Mouse (Mus musculus) splenic B cell, adult 2 months (primary cell): ENCODE measurements around the gene Slc10a4.
"Not testable (repeated sequence)": the region's sequence is repeated elsewhere in the genome, so short reads cannot be mapped to it uniquely, and the experiment has no call there.

Experiments
- DNase-seq: peaks from one replicate; pipeline ENCODE4 v3.0.0-alpha.2; 2011; ENCODE audit warnings: low read depth, low spot score
- H3K27me3 ChIP-seq: 2 replicates; pipeline ENCODE4 v1.6.1; 2012; ENCODE audit warnings: mild to moderate bottlenecking, low read length, moderate library complexity, mixed read lengths; ENCODE audit not compliant: control insufficient read depth, poor library complexity, insufficient read depth, severe bottlenecking
- H3K36me3 ChIP-seq: 2 replicates; pipeline ENCODE4 v1.6.1; 2012; ENCODE audit warnings: mild to moderate bottlenecking, low read length, moderate library complexity, mixed read lengths; ENCODE audit not compliant: control insufficient read depth, poor library complexity, insufficient read depth, severe bottlenecking

The Slc10a4 gene

DNA sequence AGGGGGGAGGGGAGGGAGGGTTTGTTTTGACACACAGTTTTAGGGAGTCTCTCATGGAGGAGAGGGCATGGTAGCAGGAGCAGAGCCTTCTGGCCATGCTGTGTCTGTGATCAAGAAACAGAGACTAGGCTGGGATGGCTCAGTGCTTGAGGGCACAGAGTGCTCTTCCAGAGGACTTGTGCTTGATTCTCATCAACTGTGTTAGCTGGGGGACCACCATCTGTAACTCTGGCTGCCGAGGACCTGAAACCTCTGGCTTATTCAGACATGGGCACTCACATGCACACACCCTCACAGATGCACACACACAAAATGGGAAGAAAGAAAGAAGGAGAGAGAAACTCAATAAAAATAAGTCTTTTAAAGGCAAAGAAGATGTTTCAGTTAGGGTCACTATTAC lies 8.1 kb upstream of the Slc10a4 start:
- not testable (repeated sequence) for H3K36me3 ChIP-seq, H3K27me3 ChIP-seq, DNase-seq

DNA sequence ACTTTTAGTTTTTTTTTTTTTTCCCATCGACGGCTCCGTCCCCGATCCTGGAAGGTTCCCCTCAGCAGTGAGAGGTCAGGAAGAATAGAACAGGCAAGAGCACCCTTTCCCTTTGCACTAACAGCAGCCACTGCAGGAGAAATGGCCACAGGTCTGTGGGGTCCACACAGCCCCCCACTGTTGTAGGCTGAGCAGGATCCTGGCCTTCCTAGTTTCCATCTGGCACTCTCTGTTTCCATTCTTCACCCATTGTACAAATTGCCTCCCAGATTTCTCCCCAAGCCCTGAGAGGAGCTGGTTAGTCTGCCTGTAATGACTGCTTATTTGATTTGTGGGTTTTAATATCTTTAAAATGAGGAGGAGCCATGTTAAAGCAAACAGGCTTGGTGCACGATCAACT lies 2.6 kb upstream of the Slc10a4 start:
- Histone ChIP-seq H3K27me3 (no peaks in the 10 kb centered on the region; the same call in 1 of the 2 replicates), H3K36me3 (no peaks in the 10 kb centered on the region)
- no peak for DNase-seq

DNA sequence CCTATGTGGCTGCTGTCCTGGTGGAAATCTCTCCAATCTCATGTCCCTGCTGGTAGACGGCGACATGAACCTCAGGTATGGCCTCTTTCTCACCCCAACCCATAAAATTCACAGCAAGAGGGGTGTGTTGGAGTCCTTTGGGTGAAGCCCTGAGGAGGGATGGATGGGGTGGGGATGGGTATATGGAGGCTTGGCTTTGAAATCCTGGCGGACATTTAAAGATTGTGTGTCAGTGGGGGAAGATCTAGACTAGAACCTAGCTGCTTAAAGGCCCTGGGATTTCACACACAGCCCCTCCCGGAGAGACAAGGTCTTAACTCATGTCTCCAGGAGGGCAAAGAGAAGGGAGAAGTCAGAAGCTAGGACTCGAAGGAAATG lies 888 bp downstream of the Slc10a4 start:
- Histone ChIP-seq H3K36me3 (no peaks in the 10 kb centered on the region), H3K27me3 (no peaks in the 10 kb centered on the region; the same call in 1 of the 2 replicates)
- DNase-seq: no peak

DNA sequence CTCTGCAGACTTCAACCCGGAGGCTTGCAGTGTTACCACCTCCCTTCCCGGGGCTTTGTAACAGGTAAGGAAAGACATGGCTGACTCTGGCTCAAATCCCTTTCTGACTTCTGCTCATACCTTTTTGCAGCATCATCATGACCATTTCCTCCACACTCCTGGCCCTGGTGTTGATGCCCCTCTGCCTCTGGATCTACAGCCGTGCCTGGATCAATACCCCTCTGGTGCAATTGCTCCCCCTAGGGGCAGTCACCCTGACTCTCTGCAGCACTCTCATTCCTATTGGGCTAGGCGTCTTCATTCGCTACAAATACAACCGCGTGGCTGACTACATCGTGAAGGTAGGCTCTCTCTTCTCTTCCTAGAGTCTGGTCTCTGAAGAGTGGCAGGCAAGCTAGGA lies 1.5 kb downstream of the Slc10a4 start:
- H3K36me3 ChIP-seq, H3K27me3 ChIP-seq: not testable (repeated sequence)
- peak; percentile 28 for DNase-seq

DNA sequence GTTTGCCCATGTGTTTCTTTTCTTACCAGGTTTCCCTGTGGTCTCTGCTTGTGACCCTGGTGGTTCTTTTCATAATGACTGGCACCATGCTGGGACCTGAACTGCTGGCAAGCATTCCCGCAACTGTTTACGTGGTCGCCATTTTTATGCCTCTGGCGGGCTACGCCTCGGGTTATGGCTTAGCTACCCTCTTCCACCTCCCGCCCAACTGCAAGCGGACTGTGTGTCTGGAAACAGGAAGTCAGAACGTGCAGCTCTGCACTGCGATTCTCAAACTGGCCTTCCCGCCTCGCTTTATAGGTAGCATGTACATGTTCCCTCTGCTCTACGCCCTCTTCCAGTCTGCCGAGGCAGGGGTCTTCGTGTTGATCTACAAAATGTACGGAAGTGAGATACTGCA lies 5.1 kb downstream of the Slc10a4 start:
- not testable (repeated sequence) for DNase-seq, H3K27me3 ChIP-seq

DNA sequence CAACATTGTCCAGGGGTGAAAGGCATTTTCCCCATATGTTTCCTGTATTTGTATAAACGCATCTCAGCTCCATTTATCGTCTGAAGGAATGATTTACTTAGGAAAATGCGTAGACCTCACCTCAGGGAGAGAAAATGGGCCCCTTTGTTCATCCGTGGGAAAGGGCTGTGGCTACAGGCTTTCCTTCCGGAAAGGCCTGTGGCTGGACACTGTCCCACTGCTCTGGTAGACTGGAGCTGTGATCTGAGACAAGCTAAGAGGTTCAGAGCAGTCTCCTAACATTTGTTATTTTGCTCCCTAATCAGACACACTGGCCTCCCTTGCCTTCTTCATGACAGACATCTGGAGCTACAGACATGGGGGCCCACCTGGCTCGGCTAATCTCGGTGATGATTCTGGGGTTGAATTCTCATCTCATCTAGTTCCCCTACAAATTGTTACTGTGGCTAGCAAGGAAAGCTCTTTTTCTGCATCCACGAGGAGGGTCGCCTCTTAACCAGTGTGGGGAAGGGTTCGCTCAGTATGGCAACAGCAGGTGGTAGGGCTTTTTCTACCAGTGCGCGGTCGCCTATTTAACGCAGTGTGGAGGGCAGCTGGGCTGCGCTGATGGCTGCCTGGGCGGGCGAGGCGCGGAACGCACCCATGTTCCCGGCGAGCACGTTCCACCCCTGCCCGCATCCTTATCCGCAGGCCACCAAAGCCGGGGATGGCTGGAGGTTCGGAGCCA lies 6.4 kb downstream of the Slc10a4 start:
- not testable (repeated sequence) for DNase-seq

More for the DNA sequence above, 5.1 kb downstream of the Slc10a4 start:
- not testable (repeated sequence) for H3K36me3 ChIP-seq

DNA sequence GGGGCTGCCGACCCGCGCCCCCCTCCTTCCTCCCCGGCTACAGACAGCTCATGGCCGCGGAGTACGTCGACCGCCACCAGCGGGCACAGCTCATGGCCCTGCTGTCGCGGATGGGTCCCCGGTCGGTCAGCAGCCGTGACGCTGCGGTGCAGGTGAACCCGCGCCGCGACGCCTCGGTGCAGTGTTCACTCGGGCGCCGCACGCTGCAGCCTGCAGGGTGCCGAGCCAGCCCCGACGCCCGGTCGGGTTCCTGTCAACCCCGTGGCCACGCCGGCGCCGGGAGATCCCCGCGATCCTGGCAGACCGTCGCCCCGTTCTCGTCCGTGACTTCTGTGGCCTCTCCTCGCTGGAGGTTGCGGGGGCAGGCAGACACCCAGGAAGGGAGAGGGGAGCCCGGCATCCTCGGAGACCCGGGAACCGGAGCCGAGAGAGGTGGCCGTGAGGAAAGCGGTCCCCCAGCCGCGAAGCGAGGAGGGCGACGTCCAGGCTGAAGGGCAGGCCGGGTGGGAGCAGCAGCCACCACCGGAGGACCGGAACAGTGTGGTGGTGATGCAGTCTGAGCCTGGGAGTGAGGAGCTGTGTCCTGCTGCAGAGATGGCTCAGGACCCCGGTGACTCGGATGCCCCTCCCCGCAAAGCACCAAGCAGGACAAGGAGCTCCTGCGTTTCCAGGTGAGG lies 7.1 kb downstream of the Slc10a4 start:
- DNase-seq, H3K27me3 ChIP-seq, H3K36me3 ChIP-seq: not testable (repeated sequence)

More for the DNA sequence above, 6.4 kb downstream of the Slc10a4 start:
- not testable (repeated sequence) for H3K36me3 ChIP-seq, H3K27me3 ChIP-seq

DNA sequence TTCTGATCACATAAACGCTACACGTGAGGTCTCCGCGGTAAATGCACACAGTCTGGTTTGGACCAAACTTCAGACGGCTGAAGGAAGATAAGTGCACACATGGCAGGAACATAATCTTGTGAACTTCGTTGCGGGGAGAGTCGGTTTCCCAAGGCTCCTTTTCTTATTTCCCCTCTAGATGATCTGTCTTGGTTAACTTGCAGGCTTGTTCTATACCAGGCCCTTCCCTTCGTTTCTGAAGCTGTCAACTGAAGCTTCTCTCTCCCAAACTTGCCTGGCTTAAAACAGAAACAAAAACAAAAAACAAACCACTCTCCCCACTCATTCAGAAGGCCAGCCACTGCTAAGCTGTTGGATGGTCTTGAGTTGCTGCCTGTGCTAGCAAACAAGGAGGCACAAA lies 8.1 kb downstream of the Slc10a4 start:
- Histone ChIP-seq H3K36me3 (no peaks in the 10 kb centered on the region), H3K27me3 (no peaks in the 10 kb centered on the region; the same call in 1 of the 2 replicates)
- DNase-seq: no peak

DNA sequence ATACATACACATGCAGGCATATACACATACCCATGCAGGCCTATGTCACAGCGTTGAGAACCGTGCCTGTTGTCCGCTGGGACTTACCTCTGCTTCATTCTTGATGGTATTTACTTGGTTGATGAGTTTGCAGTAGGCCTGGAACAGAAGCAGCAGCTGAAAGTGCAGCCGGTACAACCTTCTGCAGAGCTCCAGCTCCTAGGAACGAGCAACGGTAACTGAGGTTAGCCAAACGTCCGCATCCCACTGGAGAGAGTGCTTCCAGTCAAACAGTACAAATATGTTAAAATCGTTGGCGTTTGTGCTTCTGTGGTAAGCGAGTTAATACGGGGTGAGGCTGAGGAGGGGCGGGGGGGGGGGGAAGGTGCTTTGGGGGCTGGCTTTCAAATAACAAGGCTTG lies 17.1 kb downstream of the Slc10a4 start:
- no peak for DNase-seq
- Histone ChIP-seq H3K36me3 (peaks cover 16% of the 10 kb centered on the region), H3K27me3 (no peaks in the 10 kb centered on the region)

DNA sequence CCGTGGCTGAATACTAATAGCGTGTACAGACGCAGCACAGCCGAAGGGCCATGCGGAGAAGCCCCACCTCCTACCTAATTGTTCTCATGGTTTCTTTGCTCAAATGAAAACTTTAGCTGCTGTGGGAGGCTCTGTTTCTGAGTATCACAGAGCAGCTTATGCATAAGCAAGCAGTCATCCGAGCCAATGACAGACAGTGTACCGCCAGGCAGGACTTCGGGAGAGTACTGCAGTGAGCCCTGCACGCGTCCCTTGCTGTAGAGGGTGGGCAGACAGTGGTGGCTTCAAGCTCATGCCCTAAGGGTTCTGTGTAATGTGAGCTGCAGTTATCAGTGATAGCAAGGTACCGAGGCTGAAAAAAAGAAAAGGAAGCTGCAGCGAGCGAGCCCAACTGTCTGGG lies 22.0 kb downstream of the Slc10a4 start:
- DNase-seq: no peak
- Histone ChIP-seq H3K36me3 (peaks cover 14% of the 10 kb centered on the region), H3K27me3 (no peaks in the 10 kb centered on the region)

DNA sequence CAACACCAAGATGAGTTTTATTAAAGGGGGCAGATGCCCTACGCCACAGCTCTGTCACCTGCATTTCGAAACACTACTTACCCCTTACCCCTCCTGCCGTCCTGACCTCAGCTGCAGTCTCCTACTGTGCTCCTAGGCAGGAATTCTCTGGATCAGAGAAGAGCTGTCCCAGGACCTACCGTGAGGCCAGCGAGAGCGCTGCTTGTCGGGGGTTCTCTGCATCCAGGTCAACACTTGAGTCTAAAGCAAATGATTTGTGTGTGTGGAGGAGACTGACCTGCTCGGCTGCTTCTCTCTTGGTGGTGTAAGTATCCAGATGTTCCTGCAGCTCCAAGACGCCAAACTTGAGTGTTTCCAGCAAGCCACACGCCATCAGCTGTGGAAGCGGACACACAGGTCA lies 25.8 kb downstream of the Slc10a4 start:
- no peak for DNase-seq
- Histone ChIP-seq H3K36me3 (peaks cover 5% of the 10 kb centered on the region), H3K27me3 (no peaks in the 10 kb centered on the region)

DNA sequence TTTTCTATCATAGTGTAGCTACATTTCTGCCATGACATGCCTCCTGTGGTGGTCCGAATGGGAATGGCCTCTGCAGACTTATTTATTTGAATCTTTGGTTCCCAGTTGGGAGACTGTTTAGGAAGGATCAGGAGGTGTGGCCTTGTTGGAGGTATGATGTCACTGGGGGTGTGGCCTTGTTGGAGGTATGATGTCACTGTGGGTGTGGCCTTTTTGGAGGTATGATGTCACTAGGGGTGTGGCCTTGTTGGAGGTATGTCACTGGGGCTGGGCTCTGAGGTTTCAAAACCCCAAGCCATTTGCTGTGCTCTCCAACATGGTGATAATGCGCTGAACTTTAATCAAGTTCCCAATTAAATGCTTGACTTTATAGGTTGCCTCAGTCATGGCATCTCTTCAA lies 37.4 kb downstream of the Slc10a4 start:
- peaks cover 14% of the 10 kb centered on the region for H3K36me3 ChIP-seq
- DNase-seq: peak; percentile 17
- no peaks in the 10 kb centered on the region for H3K27me3 ChIP-seq

DNA sequence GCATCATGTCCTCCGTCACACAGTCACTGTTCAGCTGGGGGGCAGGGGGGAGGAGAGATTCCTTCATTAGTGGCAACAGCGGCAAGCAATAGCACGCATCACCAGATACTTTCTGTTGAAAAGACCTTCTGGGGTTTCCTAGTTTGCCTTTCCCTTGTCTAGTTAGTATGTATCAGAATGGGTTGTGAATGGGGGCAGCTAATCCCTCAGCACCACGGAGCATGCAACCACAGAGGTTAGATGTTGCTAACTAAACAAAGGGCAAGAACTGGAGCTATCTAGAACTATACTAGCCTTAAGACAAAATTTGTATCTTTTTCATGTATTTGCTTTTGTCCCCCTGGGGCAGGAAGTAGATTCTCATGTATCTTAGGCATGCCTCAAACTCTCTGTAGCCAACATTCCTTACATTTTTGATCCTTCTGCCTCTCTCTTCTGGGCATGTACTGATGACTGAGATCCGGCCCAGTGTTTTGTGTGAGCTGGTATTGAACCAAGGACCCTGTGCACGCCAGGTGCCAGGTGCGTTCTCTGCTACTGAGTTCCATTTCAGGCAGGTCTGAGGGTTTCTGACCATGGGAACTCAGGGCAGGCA lies 41.1 kb downstream of the Slc10a4 start:
- DNase-seq: no peak
- H3K27me3 ChIP-seq: no peaks in the 10 kb centered on the region; the same call in 1 of the 2 replicates
- H3K36me3 ChIP-seq: peaks cover 22% of the 10 kb centered on the region

DNA sequence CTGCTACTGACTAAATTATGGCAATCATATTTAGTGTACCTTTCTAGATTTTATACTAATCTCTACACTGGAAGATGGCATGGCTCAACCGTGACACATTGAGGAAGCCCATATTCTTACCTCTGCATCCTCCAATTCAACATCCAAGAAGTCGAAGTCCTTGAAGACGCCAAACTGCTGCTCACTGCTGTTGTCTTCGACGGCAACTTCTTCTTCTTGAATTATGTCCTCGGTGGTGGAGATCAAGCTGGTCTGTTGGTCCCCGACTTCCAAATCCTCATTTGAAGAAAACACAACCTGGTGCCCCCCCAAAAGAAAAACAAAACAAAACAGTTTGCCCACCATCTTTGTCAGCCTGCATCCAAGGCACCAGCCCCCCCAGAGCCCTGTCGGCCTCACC lies 47.2 kb downstream of the Slc10a4 start:
- H3K36me3 ChIP-seq: peaks cover 34% of the 10 kb centered on the region
- no peak for DNase-seq
- H3K27me3 ChIP-seq: no peaks in the 10 kb centered on the region; the same call in 1 of the 2 replicates

DNA sequence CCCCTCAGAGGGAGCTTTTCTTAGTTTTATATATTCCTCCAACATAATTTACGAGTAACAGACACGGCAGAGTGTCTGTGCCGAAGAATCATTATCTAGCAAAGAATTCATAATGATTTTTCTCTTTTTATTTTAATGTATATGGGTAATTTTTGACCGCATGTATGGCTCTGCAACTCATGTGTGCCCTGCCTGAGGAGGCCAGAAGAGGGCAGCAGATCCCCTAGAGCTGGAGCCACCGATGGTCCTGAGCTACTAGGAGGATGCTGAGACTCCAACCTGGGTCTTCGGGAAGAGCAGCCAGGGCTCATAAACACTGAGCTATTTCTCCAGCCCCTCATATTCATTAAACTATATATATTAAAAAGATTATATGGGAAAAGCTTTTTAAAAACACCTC lies 49.8 kb downstream of the Slc10a4 start:
- Histone ChIP-seq H3K27me3 (no peaks in the 10 kb centered on the region; the same call in 1 of the 2 replicates), H3K36me3 (peaks cover 31% of the 10 kb centered on the region)
- DNase-seq: peak; percentile 14
